ENCODE assay signal across 8 mouse cellular contexts in the genomic region with DNA sequence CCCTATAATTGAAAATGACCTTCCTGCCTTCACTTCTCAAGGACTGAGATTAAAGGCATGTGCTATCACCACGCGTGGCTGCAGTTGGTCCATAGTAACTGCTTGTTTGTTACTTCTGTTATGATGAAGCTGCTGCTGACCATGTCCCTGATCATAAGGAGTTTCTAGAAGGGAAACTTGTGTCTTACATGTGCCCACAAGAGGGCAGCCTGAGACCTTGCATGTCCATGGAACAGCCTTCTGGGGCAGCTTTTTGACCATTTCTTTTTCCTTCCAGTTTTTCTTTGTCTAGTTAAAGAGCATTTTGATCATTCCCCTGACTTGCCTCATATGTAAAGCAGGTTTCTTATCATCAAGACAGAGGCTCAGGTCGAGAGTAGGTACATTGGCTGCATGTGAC. TPM values are rescaled to one million over a fixed set of nuclear protein-coding genes. Genes with fewer than 3 reads are reported as not detected.
DNase-seq lines count a peak whose midpoint lies in the region; ATAC-seq and TF ChIP-seq lines count a peak whose summit lies in the region.

No protein-coding gene starts in this region.

- peak; percentile 14 to 37 for DNase-seq in cerebellum, adult 18-20 months
- peak; percentile 5 for DNase-seq in ovary, postnatal 36 days (ENCODE audit: low spot score)
- DNase-seq in ovary, adult 18-20 months (ENCODE audit: low spot score), result no peak
- peak; percentile 4 for DNase-seq in c-Kit-negative CD71-positive TER-119-positive erythroid progenitor cells, embryonic 14.5 days (ENCODE audit: low read depth, low spot score)
- peak; percentile 30 for DNase-seq in forebrain, postnatal 0 days
- DNase-seq in left cerebral cortex, postnatal 14 days (ENCODE audit: low spot score in 2 of 2), result peak; percentile 17 to 28
- peak; percentile 58 for DNase-seq in retina, postnatal 1 day

- peak; percentile 64 for TF ChIP-seq CTCF in forebrain, postnatal 0 days (IDR thresholded peaks at IDR 0.05; ENCODE audit: low read depth)

- H3K4me3 ChIP-seq in forebrain, postnatal 0 days (ENCODE audit: low read depth, low read length), result no peak overlapping the region

- no peaks in the 10 kb centered on the region for H3K9me3 ChIP-seq in forebrain, postnatal 0 days (ENCODE audit: low read length)

- H3K4me2 ChIP-seq in forebrain, postnatal 0 days (ENCODE audit: low read depth), result no peak overlapping the region

- no peaks in the 10 kb centered on the region for H3K4me1 ChIP-seq in forebrain, postnatal 0 days (ENCODE audit: insufficient read depth)

- no peak overlapping the region for H3K27ac ChIP-seq in forebrain, postnatal 0 days (ENCODE audit: low read depth, low read length)

- no peak overlapping the region for H3K9ac ChIP-seq in forebrain, postnatal 0 days

- no peaks in the 10 kb centered on the region for H3K27me3 ChIP-seq in forebrain, postnatal 0 days (ENCODE audit: insufficient read depth, low read length)

- no peak for ATAC-seq in cerebellum, adult (ENCODE audit: insufficient number of reproducible peaks, low FRiP score, low TSS enrichment)
- ATAC-seq in forebrain, postnatal 0 days, result peak; percentile 50; the same call in 1 of the 2 replicates

- intact Hi-C loops in left cerebral cortex, postnatal 14 days (cut with DNase I), result no loop called here

- WGBS in forebrain, postnatal 0 days, result 51% methylated on average over 3 of the region's 3 CpGs

- no peaks in the 10 kb centered on the region for H3K36me3 ChIP-seq in forebrain, postnatal 0 days (ENCODE audit: insufficient read depth)

RNA-seq across cellular contexts. Expression of a gene that starts 27.8 kb away (rescaled TPM):
- total RNA-seq in forebrain, postnatal 0 days (2014; rRNA removed), result 23.8 and 28.2 TPM in 2 replicates
- polyA plus RNA-seq in forebrain, postnatal 0 days (2015; fragmentation: Nextera tagmentation; extraction: Ambion mirVana), result 22.7 and 33.4 TPM in 2 replicates
- total RNA-seq in left cerebral cortex, postnatal 14 days (2021), result 10 to 100 TPM; 91.2 to 96.2 TPM
